Mouse (Mus musculus) testis, postnatal 10 days (tissue): ENCODE results near the gene Nova2.

ENCODE experiments used
- DNase-seq: peaks from one replicate; pipeline ENCODE4 v3.0.0; 2021; ENCODE audit warnings: low spot score

Gene Nova2

DNA sequence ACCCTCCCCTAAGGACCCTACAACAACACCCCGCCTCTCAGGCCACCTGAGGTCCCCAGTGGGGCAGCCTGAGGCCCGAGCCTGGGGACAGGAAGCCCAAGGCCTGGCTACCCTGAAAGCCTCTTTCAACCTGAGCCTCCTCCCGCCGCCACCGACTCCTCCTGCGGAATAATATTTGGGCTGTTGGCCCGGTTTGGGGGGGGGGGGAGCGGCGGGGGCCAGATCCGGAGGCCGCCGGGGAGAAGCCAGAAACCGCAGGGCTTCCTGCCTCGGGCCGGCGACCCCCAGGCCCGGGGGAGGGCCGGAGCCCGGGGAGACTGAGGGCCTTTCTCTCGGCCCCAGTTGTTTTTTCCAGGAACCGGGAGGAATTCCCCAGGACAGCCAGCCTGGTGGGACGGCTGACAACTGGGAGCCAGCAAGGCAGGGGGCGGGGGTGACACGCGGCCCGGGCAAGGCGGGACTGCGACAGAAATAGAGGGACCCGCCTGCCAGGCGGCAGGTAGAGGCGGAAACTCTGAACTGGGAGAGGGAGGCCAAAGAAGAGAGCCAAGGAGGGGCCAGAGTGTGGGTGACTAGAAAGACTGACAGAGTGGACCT is 86.4 kb downstream of the Nova2 start:
- DNase-seq = peak; percentile 68

DNA sequence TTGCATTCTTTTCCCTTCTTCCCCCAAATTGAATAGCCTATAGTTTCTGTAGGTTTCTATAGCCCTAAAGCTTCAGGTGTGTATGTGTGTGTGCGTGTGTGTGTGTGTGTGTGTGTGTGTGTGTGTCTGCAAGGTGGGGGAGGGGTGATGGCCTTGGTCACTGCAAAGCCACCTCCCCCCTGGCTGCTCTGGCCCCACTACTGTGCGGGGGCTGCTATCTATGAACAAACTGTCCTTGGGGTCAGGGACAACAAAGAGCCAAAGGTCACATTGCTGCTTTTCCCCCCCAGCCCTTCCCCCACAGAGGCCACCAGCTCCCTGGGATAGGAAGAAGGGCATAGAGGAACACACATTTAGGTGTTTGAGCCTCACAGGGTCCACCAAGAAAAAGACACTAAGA is 87.2 kb downstream of the Nova2 start:
- DNase-seq = peak; percentile 78

DNA sequence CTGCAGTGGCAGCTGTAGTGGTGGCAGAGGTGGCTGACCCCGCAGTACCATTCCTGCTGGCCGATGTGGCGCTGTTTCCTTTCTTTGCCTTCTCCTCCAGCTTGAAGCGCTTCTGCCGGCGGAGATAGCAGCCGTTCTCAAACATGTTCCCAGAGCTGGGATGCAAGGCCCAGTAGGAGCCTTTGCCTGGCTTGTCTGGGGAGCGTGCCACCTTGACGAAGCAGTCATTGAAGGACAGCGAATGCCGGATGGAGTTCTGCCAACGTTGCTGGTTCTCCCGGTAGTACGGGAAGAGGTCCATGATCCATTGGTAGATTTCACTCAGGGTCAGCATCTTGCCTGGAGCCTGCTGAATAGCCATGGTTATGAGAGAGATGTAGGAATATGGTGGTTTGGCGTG is 88.8 kb downstream of the Nova2 start:
- peak; percentile 54 for DNase-seq
